Comparison of ENCODE assay signal across 41 mouse cellular contexts in the genomic region with DNA sequence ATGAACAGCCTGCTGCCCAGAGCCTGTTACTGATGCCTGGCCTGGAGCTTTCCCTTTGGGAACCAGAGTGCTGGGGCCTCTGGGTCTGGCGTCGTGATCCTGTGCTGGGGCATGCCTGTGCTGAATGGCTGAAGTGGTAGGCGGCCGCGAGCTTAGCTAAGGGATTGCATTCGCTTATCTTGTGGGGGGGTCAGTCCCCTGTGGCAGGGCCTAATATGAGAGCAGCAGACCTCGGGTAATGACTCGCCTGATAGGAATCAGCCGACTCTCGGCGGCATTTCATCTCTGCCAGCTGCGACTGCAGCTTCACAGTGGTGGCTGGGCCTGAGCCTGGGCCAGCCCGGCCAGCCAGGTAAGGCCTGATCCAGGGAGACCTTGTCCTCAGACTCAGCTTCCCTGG. TPM values are rescaled to one million over a fixed set of nuclear protein-coding genes. Genes with fewer than 3 reads are reported as not detected.
A peak's percentile ranks its signal among the peaks of the same experiment; 100 is the strongest.
DNase-seq lines count a peak whose midpoint lies in the region; ATAC-seq and TF ChIP-seq lines count a peak whose summit lies in the region.
"Had no signal": no experiment of that assay in that cellular context is flagged by ENCODE, and none has a peak within 500 bp of the region (broad histone marks: within the 10 kb centered on the region; RNA-seq: fewer than 3 reads in every experiment).

No protein-coding gene starts in this region.

- H3K9ac ChIP-seq in hindbrain, embryonic 12.5 days, result no peak overlapping the region
- H3K9ac ChIP-seq in hindbrain, postnatal 0 days (replicated peaks; ENCODE audit: low read length), result no peak overlapping the region
- no peak overlapping the region for H3K9ac ChIP-seq in heart, embryonic 11.5 days (ENCODE audit: low read depth, low read length)
- H3K9ac ChIP-seq: embryonic facial prominence, embryonic 15.5 days; forebrain, embryonic 15.5 days; hindbrain, embryonic 15.5 days; intestine, embryonic 15.5 days; limb, embryonic 15.5 days; liver, embryonic 13.5 days; neural tube, embryonic 15.5 days had no signal

- DNase-seq in adrenal gland, postnatal 25 days, result peak; percentile 13
- no peak for DNase-seq in adrenal gland, adult 2 months
- DNase-seq in hindbrain, postnatal 0 days (ENCODE audit: low spot score), result no peak
- DNase-seq in 3T3-L1 (ENCODE audit: low read depth, low spot score), result peak; percentile 40
- DNase-seq in brain, embryonic 14.5 days (ENCODE audit: low read depth), result peak; percentile 38
- no peak for DNase-seq in left cerebral cortex, adult 11 months (ENCODE audit: low spot score)
- DNase-seq: adrenal gland, postnatal 36 days; cerebellum, adult 8-10 months; cerebellum, postnatal 25 days; heart, adult 2 months; heart, postnatal 14 days; kidney, adult 2 months; kidney, postnatal 36 days; layer of hippocampus, postnatal 36 days; liver, embryonic 13.5 days; lung, adult 18-20 months; lung, postnatal 4 days; right cerebral cortex, adult 18-20 months; spleen, adult 18-20 months; thymus, postnatal 14 days had no signal

- H3K4me1 ChIP-seq in hindbrain, embryonic 12.5 days, result peaks cover 33% of the 10 kb centered on the region
- H3K4me1 ChIP-seq in hindbrain, postnatal 0 days (ENCODE audit: insufficient read depth, low read length), result no peaks in the 10 kb centered on the region; the same call in 1 of the 2 replicates
- H3K4me1 ChIP-seq in heart, embryonic 11.5 days (ENCODE audit: control insufficient read depth, insufficient read depth, low read length), result peaks cover 8% of the 10 kb centered on the region; the same call in 1 of the 2 replicates
- H3K4me1 ChIP-seq: embryonic facial prominence, embryonic 15.5 days; limb, embryonic 15.5 days; liver, embryonic 13.5 days; megakaryocyte, embryonic 14.5 days had no signal

- TF ChIP-seq POLR2A in brain, embryonic 14.5 days (IDR thresholded peaks at IDR 0.05; ENCODE audit: borderline replicate concordance, extremely low read depth, insufficient read depth, insufficient read length, poor library complexity, severe bottlenecking), result no peak

- H3K27ac ChIP-seq in hindbrain, embryonic 12.5 days, result peak overlapping the region; percentile 60
- H3K27ac ChIP-seq in hindbrain, postnatal 0 days, result no peak overlapping the region
- H3K27ac ChIP-seq in heart, embryonic 11.5 days (ENCODE audit: low read depth, low read length), result no peak overlapping the region
- H3K27ac ChIP-seq: embryonic facial prominence, embryonic 10.5 days; embryonic facial prominence, embryonic 15.5 days; forebrain, embryonic 15.5 days; heart, adult 2 months; hindbrain, embryonic 15.5 days; intestine, embryonic 15.5 days; limb, embryonic 10.5 days; limb, embryonic 15.5 days; liver, embryonic 13.5 days; neural tube, embryonic 15.5 days had no signal

- H3K27me3 ChIP-seq in hindbrain, embryonic 12.5 days, result peaks cover 38% of the 10 kb centered on the region
- H3K27me3 ChIP-seq in hindbrain, postnatal 0 days (ENCODE audit: insufficient read depth, low read length), result no peaks in the 10 kb centered on the region
- H3K27me3 ChIP-seq in heart, embryonic 11.5 days (ENCODE audit: control insufficient read depth, insufficient read depth, low read length), result peaks cover 56% of the 10 kb centered on the region
- H3K27me3 ChIP-seq: forebrain, embryonic 15.5 days had no signal

- 0 out of 2 replicates have a peak, but pooled peaks have one; percentile 33 for ATAC-seq in hindbrain, embryonic 12.5 days (ENCODE audit: low FRiP score)
- ATAC-seq in hindbrain, postnatal 0 days, result no peak
- ATAC-seq in heart, embryonic 11.5 days (replicated peaks; ENCODE audit: insufficient number of reproducible peaks, low FRiP score, low TSS enrichment), result no peak
- ATAC-seq: activated CD4-positive, CD25-positive, alpha-beta regulatory T cell, adult 4 months; forebrain, embryonic 15.5 days; intestine, embryonic 15.5 days; lung, postnatal 0 days had no signal

- no peak overlapping the region for H3K4me3 ChIP-seq in hindbrain, embryonic 12.5 days
- H3K4me3 ChIP-seq in hindbrain, postnatal 0 days (ENCODE audit: low read length), result no peak overlapping the region
- no peak overlapping the region for H3K4me3 ChIP-seq in heart, embryonic 11.5 days (ENCODE audit: low read depth, low read length)
- H3K4me3 ChIP-seq: embryonic facial prominence, embryonic 10.5 days; embryonic facial prominence, embryonic 15.5 days; forebrain, embryonic 15.5 days; heart, adult 2 months; hindbrain, embryonic 15.5 days; intestine, embryonic 15.5 days; limb, embryonic 10.5 days; limb, embryonic 15.5 days; liver, embryonic 13.5 days; megakaryocyte, embryonic 14.5 days; neural tube, embryonic 15.5 days had no signal

- H3K9me3 ChIP-seq in hindbrain, embryonic 12.5 days (replicated peaks), result no peaks in the 10 kb centered on the region
- no peaks in the 10 kb centered on the region for H3K9me3 ChIP-seq in hindbrain, postnatal 0 days (ENCODE audit: low read length)
- no peaks in the 10 kb centered on the region for H3K9me3 ChIP-seq in heart, embryonic 11.5 days (replicated peaks; ENCODE audit: control insufficient read depth, low read length)
- H3K9me3 ChIP-seq: embryonic facial prominence, embryonic 10.5 days; embryonic facial prominence, embryonic 15.5 days; forebrain, embryonic 15.5 days; hindbrain, embryonic 15.5 days; intestine, embryonic 15.5 days; limb, embryonic 10.5 days; limb, embryonic 15.5 days; liver, embryonic 13.5 days; neural tube, embryonic 15.5 days had no signal

- no peaks in the 10 kb centered on the region for H3K36me3 ChIP-seq in hindbrain, embryonic 12.5 days
- H3K36me3 ChIP-seq in hindbrain, postnatal 0 days (ENCODE audit: insufficient read depth, low read length), result no peaks in the 10 kb centered on the region; the same call in 1 of the 2 replicates
- H3K36me3 ChIP-seq in heart, embryonic 11.5 days (ENCODE audit: control insufficient read depth, insufficient read depth, low read length), result no peaks in the 10 kb centered on the region
- H3K36me3 ChIP-seq: embryonic facial prominence, embryonic 10.5 days; embryonic facial prominence, embryonic 15.5 days; forebrain, embryonic 15.5 days; hindbrain, embryonic 15.5 days; intestine, embryonic 15.5 days; limb, embryonic 10.5 days; limb, embryonic 15.5 days; liver, embryonic 13.5 days; neural tube, embryonic 15.5 days had no signal

- WGBS in hindbrain, embryonic 12.5 days, result 53% methylated on average over 13 of the region's 13 CpGs
- 56% methylated on average over 13 of the region's 13 CpGs for WGBS in hindbrain, postnatal 0 days
- 38% methylated on average over 13 of the region's 13 CpGs for WGBS in heart, embryonic 11.5 days (ENCODE audit: insufficient replicate concordance)

- H3K4me2 ChIP-seq in hindbrain, embryonic 12.5 days (replicated peaks), result no peak overlapping the region
- no peak overlapping the region for H3K4me2 ChIP-seq in hindbrain, postnatal 0 days (ENCODE audit: low read depth, low read length)
- H3K4me2 ChIP-seq in heart, embryonic 11.5 days, result no peak overlapping the region
- H3K4me2 ChIP-seq: embryonic facial prominence, embryonic 15.5 days; forebrain, embryonic 15.5 days; hindbrain, embryonic 15.5 days; intestine, embryonic 15.5 days; limb, embryonic 15.5 days; liver, embryonic 13.5 days; neural tube, embryonic 15.5 days had no signal

- TF ChIP-seq CTCF in hindbrain, postnatal 0 days (IDR thresholded peaks at IDR 0.05; ENCODE audit: low read depth), result no peak
- no peak for TF ChIP-seq CTCF in brain, embryonic 14.5 days (IDR thresholded peaks at IDR 0.05; ENCODE audit: borderline replicate concordance, extremely low read depth, insufficient read depth, insufficient read length)

RNA-seq across cellular contexts. Expression of a gene that starts 55.3 kb away (rescaled TPM):
- not detected in 2 replicates for total RNA-seq in adrenal gland, postnatal 25 days (2021)
- not detected for total RNA-seq in adrenal gland, adult 2 months (2021)
- polyA plus RNA-seq in adrenal gland, adult 2 months (2012; rRNA removed), result not detected in 2 replicates
- not detected in 2 replicates for polyA plus RNA-seq in hindbrain, embryonic 12.5 days (2016; fragmentation: Nextera tagmentation; extraction: Ambion mirVana)
- not detected in 2 replicates for total RNA-seq in hindbrain, postnatal 0 days (2014; rRNA removed)
- not detected in 2 replicates for polyA plus RNA-seq in hindbrain, postnatal 0 days (2015; fragmentation: Nextera tagmentation; extraction: Ambion mirVana)
- not detected in 2 replicates for polyA plus RNA-seq in brain, embryonic 14.5 days (2012; rRNA removed)
- polyA plus RNA-seq in heart, embryonic 11.5 days (2014; fragmentation: Nextera tagmentation; extraction: Ambion mirVana), result not detected in 2 replicates
- total RNA-seq: adrenal gland, postnatal 36 days; gastrocnemius, adult 8-10 months; gastrocnemius, postnatal 4 days; heart, adult 2 months; heart, postnatal 14 days; layer of hippocampus, postnatal 36 days; left cerebral cortex, postnatal 10 days; MEL had no signal
- polyA plus RNA-seq: activated CD4-positive, CD25-positive, alpha-beta regulatory T cell, adult 4 months; embryonic facial prominence, embryonic 10.5 days; embryonic facial prominence, embryonic 15.5 days; forebrain, embryonic 15.5 days; heart, adult 2 months; heart, embryonic 14.5 days; hindbrain, embryonic 15.5 days; intestine, embryonic 15.5 days; kidney, adult 2 months; kidney, embryonic 16.5 days; limb, embryonic 10.5 days; limb, embryonic 15.5 days; liver, embryonic 13.5 days; lung, postnatal 0 days; neural tube, embryonic 15.5 days; stomach, embryonic 16.5 days; urinary bladder, adult 2 months had no signal

Comparison
In these comparisons a context has a peak if more than half of its experiments do, and no peak if none do; other contexts are left out.
1. DNase-seq: peak in adrenal gland, postnatal 25 days (single experiment), 3T3-L1 (single experiment) and brain, embryonic 14.5 days (single experiment); none in adrenal gland, adult 2 months (single experiment), hindbrain, postnatal 0 days (single experiment) and left cerebral cortex, adult 11 months (single experiment).